Mouse (Mus musculus): ENCODE results near the gene Smim27.

- TF ChIP-seq EP300 (IDR thresholded peaks at IDR 0.05; ENCODE audit: low read depth), result no peak
- no peak for TF ChIP-seq CTCF (IDR thresholded peaks at IDR 0.05; ENCODE audit: low read depth)
These were observed 43.3 kb upstream of the Smim27 start for GRCm38 (mm10) chr4:40226095-40226494.
